Mouse (Mus musculus) MEL (cell line): ENCODE measurements at regions not wholly inside any gene's neighbourhood (a gene's known extent, or its start where the extent isn't known, plus 50 kb on each side); places are given as distances from the start of the nearest gene placed in this dataset.

Experiments
- CHD1 ChIP-seq: IDR thresholded peaks from 2 replicates; pipeline ENCODE4 v1.6.1; 2012; ENCODE audit warnings: low read depth, mild to moderate bottlenecking, inconsistent platforms, low read length, improper control_type of control experiment
- CTCF ChIP-seq, 3 experiments: IDR thresholded peaks in 2 of 3; conservative IDR thresholded peaks in 1 of 3; 2 replicates each; pipeline ENCODE4 v1.5.1; 2011 to 2012; ENCODE audit warnings: low read length in 3 of 3, low read depth in 2 of 3, mild to moderate bottlenecking in 2 of 3, improper control_type of control experiment in 1 of 3, inconsistent platforms in 1 of 3, mixed read lengths in 1 of 3, moderate library complexity in 1 of 3; ENCODE audit not compliant: control insufficient read depth in 1 of 3, insufficient read depth in 1 of 3, poor library complexity in 1 of 3, severe bottlenecking in 1 of 3
- HCFC1 ChIP-seq: IDR thresholded peaks from 2 replicates; pipeline ENCODE4 v1.6.1; 2012; ENCODE audit warnings: low read depth, mild to moderate bottlenecking, inconsistent platforms, low read length, improper control_type of control experiment, moderate library complexity
- KAT2A ChIP-seq: conservative IDR thresholded peaks from 2 replicates; pipeline ENCODE4 v1.6.1; 2012; ENCODE audit warnings: low read depth, low read length, improper control_type of control experiment, inconsistent platforms
- RAD21 ChIP-seq: IDR thresholded peaks from 2 replicates; pipeline ENCODE4 v1.6.1; 2011; ENCODE audit warnings: mild to moderate bottlenecking, low read depth, low read length, improper control_type of control experiment
- ZNF384 ChIP-seq: IDR thresholded peaks from 2 replicates; pipeline ENCODE4 v1.6.1; 2012; ENCODE audit warnings: low read depth, mild to moderate bottlenecking, inconsistent platforms, low read length, improper control_type of control experiment

- no peak for TF ChIP-seq KAT2A
- TF ChIP-seq CTCF (IDR thresholded peaks at IDR 0.05 in 2 of 3, conservative IDR thresholded peaks at IDR 0.05 in 1 of 3; ENCODE audit: control insufficient read depth in 1 of 3, insufficient read depth in 1 of 3, low read depth in 2 of 3, low read length in 3 of 3, poor library complexity in 1 of 3, severe bottlenecking in 1 of 3) = no peak
- TF ChIP-seq CHD1 = no peak
- TF ChIP-seq HCFC1 = no peak
- no peak for TF ChIP-seq RAD21
- no peak for TF ChIP-seq ZNF384
These were observed 356.9 kb upstream of the Jmjd1c start for GRCm38 (mm10) chr10:66739017-66739416.
